Mouse (Mus musculus) intestine, embryonic 14.5 days (tissue): ENCODE data around the gene Phf12. TPM values are rescaled to one million over a fixed set of nuclear protein-coding genes. Genes with fewer than 3 reads are reported as not detected.

Experiments used
- ATAC-seq: fragments of 200-750 bp; cut with Nextera tagmentation; replicated peaks from 2 replicates; pipeline ENCODE4 v1.8.0; 2017; ENCODE audit warnings: low read depth, moderate number of reproducible peaks, moderate TSS enrichment, moderate library complexity; ENCODE audit not compliant: low FRiP score, low TSS enrichment
- DNase-seq: peaks from one replicate; pipeline ENCODE4 v3.0.0-alpha.2; 2018; ENCODE audit warnings: low spot score
- H3K27ac ChIP-seq: fragments of 300-500 bp; sonication (generic); 2 replicates; pipeline ENCODE4 v1.5.1; 2014; ENCODE audit warnings: low read depth, mild to moderate bottlenecking, control low read depth
- H3K27me3 ChIP-seq: fragments of 300-500 bp; sonication (generic); replicated peaks from 2 replicates; pipeline ENCODE4 v1.6.1; 2014; ENCODE audit warnings: low read length, control low read depth; ENCODE audit not compliant: control insufficient read depth, insufficient read depth
- H3K36me3 ChIP-seq: fragments of 300-500 bp; sonication (generic); 2 replicates; pipeline ENCODE4 v1.6.1; 2014; ENCODE audit warnings: low read length, control low read depth; ENCODE audit not compliant: control insufficient read depth, insufficient read depth
- H3K4me1 ChIP-seq: fragments of 300-500 bp; sonication (generic); replicated peaks from 2 replicates; pipeline ENCODE4 v1.6.1; 2014; ENCODE audit warnings: low read length, control low read depth, mixed read lengths; ENCODE audit not compliant: control insufficient read depth, insufficient read depth
- H3K4me2 ChIP-seq: fragments of 300-500 bp; sonication (generic); 2 replicates; pipeline ENCODE4 v1.6.1; 2014; ENCODE audit warnings: low read length
- H3K4me3 ChIP-seq: fragments of 300-500 bp; sonication (generic); 2 replicates; pipeline ENCODE4 v1.5.1; 2014; ENCODE audit warnings: low read depth, low read length, control low read depth, mixed read lengths
- H3K9ac ChIP-seq: fragments of 300-500 bp; sonication (generic); 2 replicates; pipeline ENCODE4 v1.6.1; 2014; ENCODE audit warnings: mild to moderate bottlenecking, low read length
- H3K9me3 ChIP-seq: fragments of 300-500 bp; sonication (generic); 2 replicates; pipeline ENCODE4 v1.6.1; 2016; ENCODE audit warnings: low read length, control low read depth; ENCODE audit not compliant: control insufficient read depth
- WGBS: fragments of 180-500 bp; shearing (Covaris S2); extraction: QIAGEN DNeasy Blood & Tissue Kit; methylation state at CpG from one replicate; pipeline ENCODE4 v1.1.7; 2014; 5-methylcytosine and 5-hydroxymethylcytosine counted together
- polyA plus RNA-seq: library from polyadenylated mRNA; unstranded; fragments of >200 nt; fragmentation: Nextera tagmentation; extraction: Ambion mirVana; gene quantifications from 2 replicates; pipeline ENCODE4 v1.2.1, GENCODE M21; 2014

The Phf12 gene
- polyA plus RNA-seq, 1 experiment from 2014 or later = 16.5 TPM

DNA sequence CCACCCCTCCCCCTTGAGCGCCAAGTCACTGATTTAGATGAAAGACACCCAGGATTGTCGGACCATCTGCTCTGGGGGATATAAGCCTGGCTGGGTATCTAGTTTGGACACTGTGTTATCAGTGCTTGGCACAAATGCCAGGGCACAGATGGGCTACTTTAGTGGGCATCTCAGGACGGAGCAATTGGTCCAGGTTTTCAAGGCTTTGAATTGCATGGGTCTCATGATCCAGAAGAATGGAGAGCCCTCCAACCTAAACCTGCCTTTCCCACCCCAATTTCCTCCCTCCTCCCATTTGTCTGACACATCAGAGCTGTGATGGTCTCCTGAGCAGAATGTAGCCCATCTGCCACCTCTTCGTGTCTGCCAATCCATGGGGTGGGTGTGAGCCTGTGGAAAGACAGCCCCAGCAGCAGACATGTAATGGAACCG is 31.7 kb upstream of the Phf12 start:
- ATAC-seq = no peak
- no peak overlapping the region for H3K4me3 ChIP-seq
- H3K9ac ChIP-seq = no peak overlapping the region
- no peak for DNase-seq
- 62% methylated on average over 5 of the region's 5 CpGs for WGBS
- peaks cover 26% of the 10 kb centered on the region for H3K27me3 ChIP-seq
- H3K27ac ChIP-seq = no peak overlapping the region
- H3K4me2 ChIP-seq = no peak overlapping the region
- H3K4me1 ChIP-seq = no peaks in the 10 kb centered on the region
- no peaks in the 10 kb centered on the region for H3K9me3 ChIP-seq
- H3K36me3 ChIP-seq = no peaks in the 10 kb centered on the region

DNA sequence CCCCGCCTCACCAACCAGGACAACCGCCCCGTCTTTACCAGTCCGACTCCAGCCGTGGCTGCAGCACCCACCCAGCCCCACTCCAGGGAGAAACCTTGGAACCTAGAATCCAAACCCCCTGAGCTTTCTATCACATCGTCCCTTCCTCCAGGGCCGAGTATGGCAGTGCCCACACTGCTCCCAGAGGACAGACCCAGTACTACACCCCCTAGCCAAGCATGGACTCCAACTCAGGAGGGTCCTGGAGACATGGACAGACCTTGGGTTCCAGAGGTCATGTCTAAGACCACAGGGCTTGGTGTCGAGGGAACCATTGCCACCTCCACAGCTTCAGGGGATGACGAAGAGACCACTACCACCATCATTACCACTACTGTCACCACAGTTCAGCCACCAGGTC is 28.9 kb upstream of the Phf12 start:
- Histone ChIP-seq H3K9me3 (no peaks in the 10 kb centered on the region), H3K27ac (no peak overlapping the region), H3K9ac (no peak overlapping the region), H3K4me2 (no peak overlapping the region), H3K4me1 (no peaks in the 10 kb centered on the region), H3K4me3 (no peak overlapping the region), H3K27me3 (peaks cover 11% of the 10 kb centered on the region; the same call in 1 of the 2 replicates), H3K36me3 (no peaks in the 10 kb centered on the region)
- ATAC-seq = no peak
- no peak for DNase-seq
- WGBS = 34% methylated on average over 9 of the region's 9 CpGs

DNA sequence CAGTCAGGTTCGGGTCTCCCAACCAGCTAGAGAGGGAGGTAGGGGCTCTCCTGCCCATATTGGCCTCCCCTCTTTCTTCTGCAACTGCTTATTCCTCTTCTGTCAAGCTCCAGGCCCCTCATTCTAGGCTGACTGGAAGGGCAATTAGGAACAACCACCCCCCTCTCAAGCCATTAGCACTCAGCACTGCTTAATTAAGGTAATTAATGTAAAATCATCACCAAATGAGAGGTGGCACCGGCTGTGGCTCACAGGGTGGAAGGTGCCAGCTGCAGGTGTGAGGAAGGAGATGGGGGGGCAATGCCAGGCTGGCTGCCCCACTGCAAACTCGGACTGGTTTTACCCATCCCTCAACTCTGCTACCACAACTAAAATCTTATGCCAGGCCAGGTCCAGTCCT is 26.1 kb upstream of the Phf12 start:
- no peaks in the 10 kb centered on the region for H3K4me1 ChIP-seq
- H3K27me3 ChIP-seq = 0 out of 2 replicates have a peak, but pooled peaks cover 7% of the 10 kb centered on the region
- no peak for ATAC-seq
- no peak overlapping the region for H3K4me3 ChIP-seq
- H3K27ac ChIP-seq = no peak overlapping the region
- H3K9ac ChIP-seq = no peak overlapping the region
- H3K36me3 ChIP-seq = no peaks in the 10 kb centered on the region
- no peaks in the 10 kb centered on the region for H3K9me3 ChIP-seq
- DNase-seq = no peak
- 65% methylated on average over 3 of the region's 3 CpGs for WGBS
- no peak overlapping the region for H3K4me2 ChIP-seq

DNA sequence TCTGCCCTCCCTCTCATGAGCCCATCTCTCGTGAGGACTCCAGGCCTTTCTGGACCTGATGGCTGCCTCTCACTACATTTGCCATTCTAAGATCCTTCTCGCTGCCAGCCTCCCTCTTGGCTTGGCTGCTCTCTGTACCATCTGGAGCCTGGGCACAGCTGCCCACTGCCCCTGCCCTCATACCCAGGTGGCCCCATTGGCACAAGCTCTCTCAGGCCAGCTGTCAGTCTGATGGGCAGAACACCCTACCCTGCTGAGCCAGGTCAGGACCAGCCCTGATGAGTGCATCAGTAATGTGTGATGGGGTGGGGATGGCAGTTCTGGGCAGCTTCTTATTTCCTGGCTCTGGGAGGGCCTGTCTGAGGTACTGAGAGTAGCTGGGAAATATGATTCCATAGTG is 24.3 kb upstream of the Phf12 start:
- Histone ChIP-seq H3K4me1 (no peaks in the 10 kb centered on the region), H3K27me3 (0 out of 2 replicates have a peak, but pooled peaks cover 7% of the 10 kb centered on the region), H3K9ac (no peak overlapping the region), H3K27ac (no peak overlapping the region), H3K9me3 (no peaks in the 10 kb centered on the region), H3K4me2 (no peak overlapping the region), H3K36me3 (no peaks in the 10 kb centered on the region), H3K4me3 (no peak overlapping the region)
- DNase-seq (no peak), ATAC-seq (no peak)
- 75% methylated on average over 2 of the region's 2 CpGs for WGBS

DNA sequence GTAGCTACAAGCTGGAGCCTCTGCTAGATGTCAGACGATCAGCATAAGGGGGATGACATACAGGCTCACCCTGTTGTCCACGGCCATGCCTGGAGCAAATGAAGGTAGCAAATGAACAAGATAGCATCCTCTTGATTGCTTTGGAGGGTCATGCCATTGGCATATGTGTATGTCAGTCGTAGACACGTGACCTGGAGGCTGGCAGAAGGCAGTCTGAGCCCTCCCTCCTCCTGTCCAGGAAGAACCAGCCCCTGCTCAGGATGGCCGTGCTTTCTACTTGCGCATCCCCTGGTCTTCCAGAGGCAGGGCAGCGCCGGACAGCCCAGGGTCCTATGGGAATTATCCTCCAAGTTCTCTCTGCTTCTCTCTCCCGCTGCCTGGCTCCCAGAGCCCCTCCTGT is 23.6 kb upstream of the Phf12 start:
- DNase-seq (no peak), ATAC-seq (no peak)
- H3K4me3 ChIP-seq = no peak overlapping the region
- no peak overlapping the region for H3K4me2 ChIP-seq
- H3K36me3 ChIP-seq = no peaks in the 10 kb centered on the region
- H3K9ac ChIP-seq = no peak overlapping the region
- H3K27me3 ChIP-seq = 0 out of 2 replicates have a peak, but pooled peaks cover 7% of the 10 kb centered on the region
- no peaks in the 10 kb centered on the region for H3K9me3 ChIP-seq
- no peaks in the 10 kb centered on the region for H3K4me1 ChIP-seq
- 53% methylated on average over 9 of the region's 9 CpGs for WGBS
- H3K27ac ChIP-seq = no peak overlapping the region

DNA sequence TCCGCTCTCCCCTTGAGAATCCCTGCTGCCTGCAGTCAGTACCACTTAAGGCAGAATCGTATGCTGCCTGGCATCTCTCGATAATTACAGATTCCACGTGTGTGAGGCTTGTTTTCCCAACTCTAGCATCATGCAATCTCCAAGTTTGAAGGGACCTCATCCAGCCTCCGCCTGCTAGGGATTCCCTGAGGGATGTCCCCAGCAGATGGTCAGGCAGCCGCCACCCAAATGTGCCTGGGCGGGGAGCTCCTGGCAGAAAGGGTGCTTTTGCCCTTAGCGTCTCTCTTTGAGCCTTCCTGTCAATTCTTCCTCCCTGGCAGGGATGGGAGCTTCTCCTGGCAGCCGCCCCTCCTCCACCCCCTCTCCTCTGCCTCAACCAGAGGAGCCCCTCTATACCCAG is 22.4 kb upstream of the Phf12 start:
- Histone ChIP-seq H3K9me3 (no peaks in the 10 kb centered on the region), H3K27me3 (0 out of 2 replicates have a peak, but pooled peaks cover 7% of the 10 kb centered on the region), H3K4me3 (no peak overlapping the region), H3K36me3 (no peaks in the 10 kb centered on the region), H3K4me1 (no peaks in the 10 kb centered on the region; the same call in 1 of the 2 replicates), H3K9ac (no peak overlapping the region), H3K27ac (no peak overlapping the region), H3K4me2 (no peak overlapping the region)
- no peak for ATAC-seq
- 50% methylated on average over 9 of the region's 9 CpGs for WGBS
- DNase-seq = no peak

DNA sequence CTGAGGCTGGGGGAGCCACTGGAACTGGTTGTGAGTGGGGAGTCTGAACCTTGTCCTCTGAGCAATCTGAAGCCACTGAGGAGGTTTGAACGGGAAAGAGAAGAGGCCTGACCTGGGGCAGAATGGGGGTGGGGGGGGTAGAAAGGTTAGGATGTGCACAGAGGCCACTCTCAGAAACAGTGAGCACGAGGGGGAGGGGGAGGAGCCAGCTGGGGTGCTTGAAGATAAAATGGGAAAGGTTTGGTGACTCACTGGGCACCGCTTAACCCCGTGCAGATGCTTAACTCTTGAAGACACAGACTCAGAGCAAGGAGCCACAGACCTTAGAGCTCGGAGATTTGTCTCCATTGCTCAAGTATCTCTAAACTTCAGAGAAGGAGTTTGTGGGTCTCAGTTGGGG is 21.7 kb upstream of the Phf12 start:
- no peak for DNase-seq
- Histone ChIP-seq H3K4me3 (no peak overlapping the region), H3K4me1 (no peaks in the 10 kb centered on the region; the same call in 1 of the 2 replicates), H3K36me3 (no peaks in the 10 kb centered on the region), H3K27ac (no peak overlapping the region), H3K9me3 (no peaks in the 10 kb centered on the region), H3K9ac (no peak overlapping the region), H3K27me3 (peaks cover 10% of the 10 kb centered on the region; the same call in 1 of the 2 replicates), H3K4me2 (no peak overlapping the region)
- WGBS = 47% methylated on average over 5 of the region's 5 CpGs
- ATAC-seq = no peak

DNA sequence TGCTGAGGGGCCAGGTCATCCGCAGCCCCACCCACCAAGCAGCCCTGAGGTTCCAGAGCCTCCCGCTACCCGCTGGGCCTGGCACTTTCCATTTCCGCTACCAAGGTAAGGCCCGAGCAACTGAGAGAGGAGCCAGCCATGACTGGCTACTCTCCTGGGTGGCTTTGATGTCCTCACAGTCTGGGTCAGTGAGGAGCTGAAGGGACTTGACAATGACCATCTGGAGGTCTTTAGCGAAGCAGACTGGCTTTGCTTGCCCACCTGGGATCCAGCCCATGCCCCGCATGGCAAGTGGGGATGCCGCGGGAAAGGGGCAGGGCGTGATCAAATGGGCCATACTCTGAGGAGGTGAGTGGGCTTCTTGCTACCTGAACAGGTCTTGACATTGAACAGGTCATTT is 19.6 kb upstream of the Phf12 start:
- ATAC-seq (no peak), DNase-seq (no peak)
- H3K9me3 ChIP-seq = no peaks in the 10 kb centered on the region
- H3K4me2 ChIP-seq = no peak overlapping the region
- no peak overlapping the region for H3K9ac ChIP-seq
- H3K4me1 ChIP-seq = no peaks in the 10 kb centered on the region; the same call in 1 of the 2 replicates
- H3K4me3 ChIP-seq = no peak overlapping the region
- WGBS = 89% methylated on average over 10 of the region's 10 CpGs
- H3K36me3 ChIP-seq = no peaks in the 10 kb centered on the region
- H3K27ac ChIP-seq = no peak overlapping the region
- H3K27me3 ChIP-seq = peaks cover 10% of the 10 kb centered on the region; the same call in 1 of the 2 replicates

DNA sequence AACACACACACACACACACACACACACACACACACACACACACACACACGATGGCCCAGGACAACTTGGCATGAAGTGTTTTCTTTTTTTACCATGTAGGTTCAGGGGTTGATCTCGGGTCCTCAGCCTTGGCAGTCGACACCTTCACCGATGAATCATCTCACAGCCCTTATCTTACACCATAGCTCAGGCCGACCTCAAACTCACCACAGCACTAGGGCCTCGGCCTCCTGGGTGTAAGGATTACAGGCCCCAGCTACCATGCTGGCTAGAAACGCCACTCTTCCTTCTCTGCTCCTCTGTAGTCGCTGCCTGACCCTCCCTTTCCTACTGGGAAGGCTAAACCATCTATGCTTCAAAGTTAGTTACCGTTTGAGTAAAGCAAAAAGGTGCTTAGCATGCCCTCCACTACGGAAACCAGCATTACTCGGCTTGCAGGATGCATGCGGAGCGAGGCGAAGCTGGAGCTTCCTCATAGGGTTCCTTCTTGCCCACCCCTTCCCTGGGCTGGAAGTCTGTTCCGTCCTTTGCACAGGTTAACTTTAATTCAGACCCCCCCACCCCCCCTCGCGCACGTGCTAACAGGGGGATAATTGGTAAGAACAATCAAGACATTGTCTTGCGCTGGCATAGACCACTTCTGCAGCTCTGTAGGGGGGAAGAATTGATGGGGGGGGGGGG is 18.0 kb upstream of the Phf12 start:
- 25% methylated on average over 18 of the region's 19 CpGs for WGBS
- DNase-seq (no peak), ATAC-seq (no peak)
- peaks cover 3% of the 10 kb centered on the region; the same call in 1 of the 2 replicates for H3K27me3 ChIP-seq
- H3K4me1 ChIP-seq = no peaks in the 10 kb centered on the region; the same call in 1 of the 2 replicates
- no peak overlapping the region for H3K4me2 ChIP-seq
- no peaks in the 10 kb centered on the region for H3K9me3 ChIP-seq
- no peak overlapping the region for H3K9ac ChIP-seq
- H3K36me3 ChIP-seq = no peaks in the 10 kb centered on the region
- H3K4me3 ChIP-seq = no peak overlapping the region
- H3K27ac ChIP-seq = no peak overlapping the region
